Mouse (Mus musculus) neural tube, embryonic 14.5 days (tissue): ENCODE data around the gene Lrba. TPM values are rescaled to one million over a fixed set of nuclear protein-coding genes. Genes with fewer than 3 reads are reported as not detected.

Experiments used
- ATAC-seq: fragments of 200-750 bp; cut with Nextera tagmentation; 2 replicates; pipeline ENCODE4 v1.8.0; 2017; ENCODE audit warnings: low read depth, mild to moderate bottlenecking, moderate TSS enrichment, moderate library complexity
- H3K27ac ChIP-seq: fragments of 300-500 bp; sonication (generic); 2 replicates; pipeline ENCODE4 v1.5.1; 2014; ENCODE audit warnings: low read depth, mild to moderate bottlenecking, control low read depth, low read length, moderate library complexity, mixed read lengths
- H3K27me3 ChIP-seq: fragments of 300-500 bp; sonication (generic); 2 replicates; pipeline ENCODE4 v1.6.1; 2014; ENCODE audit warnings: low read length; ENCODE audit not compliant: control insufficient read depth, insufficient read depth
- H3K36me3 ChIP-seq: fragments of 300-500 bp; sonication (generic); 2 replicates; pipeline ENCODE4 v1.6.1; 2014; ENCODE audit warnings: low read length, mixed read lengths; ENCODE audit not compliant: control insufficient read depth, insufficient read depth
- H3K4me1 ChIP-seq: fragments of 300-500 bp; sonication (generic); 2 replicates; pipeline ENCODE4 v1.6.1; 2014; ENCODE audit warnings: low read length; ENCODE audit not compliant: control insufficient read depth, insufficient read depth
- H3K4me2 ChIP-seq: fragments of 300-500 bp; sonication (generic); 2 replicates; pipeline ENCODE4 v1.6.1; 2014; ENCODE audit warnings: mild to moderate bottlenecking, low read depth, low read length, control low read depth
- H3K4me3 ChIP-seq: fragments of 300-500 bp; sonication (generic); 2 replicates; pipeline ENCODE4 v1.5.1; 2014; ENCODE audit warnings: low read depth, low read length, control low read depth, mixed read lengths
- H3K9ac ChIP-seq: fragments of 300-500 bp; sonication (generic); replicated peaks from 2 replicates; pipeline ENCODE4 v1.6.1; 2014; ENCODE audit warnings: low read depth, mild to moderate bottlenecking, control low read depth, low read length, mixed read lengths
- H3K9me3 ChIP-seq: fragments of 300-500 bp; sonication (generic); 2 replicates; pipeline ENCODE4 v1.6.1; 2016; ENCODE audit warnings: low read length; ENCODE audit not compliant: control insufficient read depth
- WGBS: fragments of 180-500 bp; shearing (Covaris S2); extraction: QIAGEN DNeasy Blood & Tissue Kit; methylation state at CpG from one replicate; pipeline ENCODE4 v1.1.7; 2014; 5-methylcytosine and 5-hydroxymethylcytosine counted together
- polyA plus RNA-seq: library from polyadenylated mRNA; unstranded; fragments of >200 nt; fragmentation: Nextera tagmentation; extraction: Ambion mirVana; gene quantifications from 2 replicates; pipeline ENCODE4 v1.2.1, GENCODE M21; 2014

Lrba gene
- polyA plus RNA-seq, 1 experiment from 2014 or later: 13.6 TPM

- Histone ChIP-seq H3K27me3 (no peaks in the 10 kb centered on the region), H3K4me2 (no peak overlapping the region), H3K36me3 (no peaks in the 10 kb centered on the region), H3K9me3 (no peaks in the 10 kb centered on the region), H3K27ac (no peak overlapping the region), H3K4me1 (no peaks in the 10 kb centered on the region), H3K4me3 (no peak overlapping the region), H3K9ac (no peak overlapping the region)
- no peak for ATAC-seq
- 76% methylated on average over 2 of the region's 2 CpGs for WGBS
Observed at GRCm38 (mm10) chr3:86646771-86647170, 422.3 kb downstream of the Lrba start.

GRCm38 (mm10) chr3:86651006-86651405, 426.5 kb downstream of the Lrba start:
- Histone ChIP-seq H3K9me3 (no peaks in the 10 kb centered on the region), H3K4me1 (no peaks in the 10 kb centered on the region), H3K9ac (no peak overlapping the region), H3K4me2 (no peak overlapping the region), H3K36me3 (no peaks in the 10 kb centered on the region), H3K27ac (no peak overlapping the region), H3K4me3 (no peak overlapping the region), H3K27me3 (no peaks in the 10 kb centered on the region)
- 74% methylated on average over 3 of the region's 3 CpGs for WGBS
- ATAC-seq: no peak

GRCm38 (mm10) chr3:86659326-86659725, 434.8 kb downstream of the Lrba start:
- no peaks in the 10 kb centered on the region for H3K9me3 ChIP-seq
- H3K4me1 ChIP-seq: no peaks in the 10 kb centered on the region
- H3K4me3 ChIP-seq: no peak overlapping the region
- H3K9ac ChIP-seq: no peak overlapping the region
- H3K36me3 ChIP-seq: no peaks in the 10 kb centered on the region
- 86% methylated on average over 5 of the region's 5 CpGs for WGBS
- no peak overlapping the region for H3K27ac ChIP-seq
- no peak for ATAC-seq
- H3K27me3 ChIP-seq: no peaks in the 10 kb centered on the region
- H3K4me2 ChIP-seq: no peak overlapping the region

- H3K4me1 ChIP-seq: 0 out of 2 replicates have a peak, but pooled peaks cover 4% of the 10 kb centered on the region
- ATAC-seq: no peak
- no peaks in the 10 kb centered on the region for H3K9me3 ChIP-seq
- no peak overlapping the region for H3K27ac ChIP-seq
- H3K4me3 ChIP-seq: no peak overlapping the region
- 61% methylated on average over 3 of the region's 3 CpGs for WGBS
- no peak overlapping the region for H3K9ac ChIP-seq
- H3K27me3 ChIP-seq: no peaks in the 10 kb centered on the region
- H3K4me2 ChIP-seq: no peak overlapping the region
- H3K36me3 ChIP-seq: no peaks in the 10 kb centered on the region
Observed at GRCm38 (mm10) chr3:86664399-86664798, 439.9 kb downstream of the Lrba start.

- H3K9me3 ChIP-seq: no peaks in the 10 kb centered on the region
- H3K27ac ChIP-seq: no peak overlapping the region
- H3K9ac ChIP-seq: no peak overlapping the region
- no peaks in the 10 kb centered on the region for H3K27me3 ChIP-seq
- H3K36me3 ChIP-seq: no peaks in the 10 kb centered on the region
- 24% methylated on average over 8 of the region's 8 CpGs for WGBS
- ATAC-seq: peak; percentile 66; the same call in 1 of the 2 replicates
- H3K4me3 ChIP-seq: no peak overlapping the region
- 0 out of 2 replicates have a peak, but pooled peaks cover 4% of the 10 kb centered on the region for H3K4me1 ChIP-seq
- H3K4me2 ChIP-seq: no peak overlapping the region; the same call in 1 of the 2 replicates
Observed at GRCm38 (mm10) chr3:86668146-86668545, 443.7 kb downstream of the Lrba start.

- Histone ChIP-seq H3K4me1 (no peaks in the 10 kb centered on the region), H3K4me3 (no peak overlapping the region), H3K9ac (no peak overlapping the region), H3K9me3 (no peaks in the 10 kb centered on the region), H3K27me3 (no peaks in the 10 kb centered on the region), H3K4me2 (no peak overlapping the region), H3K36me3 (no peaks in the 10 kb centered on the region), H3K27ac (no peak overlapping the region)
- WGBS: 62% methylated on average over 2 of the region's 2 CpGs
- no peak for ATAC-seq
Observed at GRCm38 (mm10) chr3:86677573-86678155, 453.2 kb downstream of the Lrba start.

- Histone ChIP-seq H3K36me3 (no peaks in the 10 kb centered on the region), H3K27ac (peak overlapping the region; percentile 63; the same call in 1 of the 2 replicates), H3K4me2 (no peak overlapping the region), H3K4me3 (no peak overlapping the region), H3K4me1 (peaks cover 10% of the 10 kb centered on the region; the same call in 1 of the 2 replicates), H3K27me3 (no peaks in the 10 kb centered on the region), H3K9me3 (no peaks in the 10 kb centered on the region), H3K9ac (no peak overlapping the region)
- ATAC-seq: peak; percentile 81
- WGBS: 11% methylated on average over 7 of the region's 7 CpGs
Observed at GRCm38 (mm10) chr3:86687571-86688209, 463.2 kb downstream of the Lrba start.

- H3K36me3 ChIP-seq: no peaks in the 10 kb centered on the region
- no peak for ATAC-seq
- WGBS: 67% methylated on average over 1 of the region's 1 CpGs
- H3K4me1 ChIP-seq: peaks cover 10% of the 10 kb centered on the region; the same call in 1 of the 2 replicates
- H3K9me3 ChIP-seq: no peaks in the 10 kb centered on the region
- no peak overlapping the region for H3K4me2 ChIP-seq
- no peak overlapping the region for H3K27ac ChIP-seq
- no peaks in the 10 kb centered on the region for H3K27me3 ChIP-seq
- H3K9ac ChIP-seq: no peak overlapping the region
- H3K4me3 ChIP-seq: no peak overlapping the region
Observed at GRCm38 (mm10) chr3:86688438-86688837, 464.0 kb downstream of the Lrba start.

GRCm38 (mm10) chr3:86689305-86689704, 464.8 kb downstream of the Lrba start:
- no peak for ATAC-seq
- peaks cover 10% of the 10 kb centered on the region; the same call in 1 of the 2 replicates for H3K4me1 ChIP-seq
- no peak overlapping the region; the same call in 1 of the 2 replicates for H3K9ac ChIP-seq
- H3K27ac ChIP-seq: no peak overlapping the region
- no peaks in the 10 kb centered on the region for H3K27me3 ChIP-seq
- no peak overlapping the region for H3K4me3 ChIP-seq
- peak overlapping the region; percentile 14; the same call in 1 of the 2 replicates for H3K4me2 ChIP-seq
- 15% methylated on average over 7 of the region's 7 CpGs for WGBS
- no peaks in the 10 kb centered on the region for H3K36me3 ChIP-seq
- no peaks in the 10 kb centered on the region for H3K9me3 ChIP-seq
